Mouse (Mus musculus) CH12.LX (cell line): Measurements from ENCODE around the gene 1700037H04Rik. TPM values are rescaled to one million over a fixed set of nuclear protein-coding genes. Genes with fewer than 3 reads are reported as not detected.

ENCODE experiments used
- DNase-seq: peaks from one replicate; pipeline ENCODE4 v3.0.0-alpha.2; 2013; ENCODE audit errors: extremely low read depth
- H3K27ac ChIP-seq: 2 replicates; pipeline ENCODE4 v1.5.1; 2012; ENCODE audit warnings: low read depth, mild to moderate bottlenecking, control low read depth, moderate library complexity; ENCODE audit not compliant: insufficient read depth
- H3K27me3 ChIP-seq: replicated peaks from 2 replicates; pipeline ENCODE3; 2012; ENCODE audit warnings: inconsistent platforms
- H3K36me3 ChIP-seq, 2 experiments: replicated peaks in 1 of 2; 2 replicates each; pipeline versions ENCODE3 to v1.6.1; 2012; ENCODE audit warnings: inconsistent platforms in 1 of 2, low read length in 1 of 2, mild to moderate bottlenecking in 1 of 2, mixed read lengths in 1 of 2, moderate library complexity in 1 of 2; ENCODE audit not compliant: control insufficient read depth in 1 of 2, insufficient read depth in 1 of 2
- H3K4me1 ChIP-seq, 2 experiments: 2 replicates each; pipeline ENCODE4 v1.6.1; 2012; ENCODE audit warnings: inconsistent platforms in 1 of 2, moderate library complexity in 1 of 2; ENCODE audit not compliant: insufficient read depth in 2 of 2, control insufficient read depth in 1 of 2
- H3K4me2 ChIP-seq: 2 replicates; pipeline ENCODE4 v1.6.1; 2012; ENCODE audit warnings: low read depth, mild to moderate bottlenecking, control low read depth; ENCODE audit not compliant: poor library complexity, insufficient read depth, severe bottlenecking
- H3K4me3 ChIP-seq, 3 experiments: fragments of 150-350 bp in 1 of 3; sonication (generic) in 1 of 3; replicated peaks in 1 of 3; 2 replicates each; pipeline versions ENCODE3 to v1.5.1; 2011 to 2012; ENCODE audit warnings: low read depth in 2 of 3, low read length in 2 of 3, mild to moderate bottlenecking in 2 of 3, moderate library complexity in 2 of 3, control low read depth in 1 of 3, improper control_type of control experiment in 1 of 3, inconsistent platforms in 1 of 3, mixed read lengths in 1 of 3; ENCODE audit not compliant: poor library complexity in 1 of 3
- H3K79me2 ChIP-seq: replicated peaks from 2 replicates; pipeline ENCODE4 v1.6.1; 2012; ENCODE audit warnings: mild to moderate bottlenecking, moderate library complexity; ENCODE audit not compliant: control insufficient read depth, poor library complexity, insufficient read depth, severe bottlenecking; ENCODE audit errors: extremely low read depth
- H3K9ac ChIP-seq: 2 replicates; pipeline ENCODE4 v1.6.1; 2012; ENCODE audit warnings: low read depth, mild to moderate bottlenecking, control low read depth, moderate library complexity; ENCODE audit not compliant: insufficient read depth
- H3K9me3 ChIP-seq: replicated peaks from 2 replicates; pipeline ENCODE3; 2012; ENCODE audit warnings: low read length, inconsistent platforms, mixed read lengths
- CHD1 ChIP-seq: IDR thresholded peaks from 2 replicates; pipeline ENCODE4 v1.6.1; 2012; ENCODE audit warnings: low read depth, low read length, improper control_type of control experiment, inconsistent platforms
- E2F4 ChIP-seq: IDR thresholded peaks from 2 replicates; pipeline ENCODE4 v1.6.1; 2011; ENCODE audit warnings: low read depth, low read length, improper control_type of control experiment; ENCODE audit not compliant: insufficient replicate concordance
- ELF1 ChIP-seq: IDR thresholded peaks from 2 replicates; pipeline ENCODE4 v1.6.1; 2014; ENCODE audit warnings: low read depth, mild to moderate bottlenecking, inconsistent platforms, low read length, improper control_type of control experiment
- JUN ChIP-seq: IDR thresholded peaks from 2 replicates; pipeline ENCODE4 v1.6.1; 2011; ENCODE audit warnings: low read depth, mild to moderate bottlenecking, low read length, improper control_type of control experiment, moderate library complexity; ENCODE audit not compliant: insufficient read depth
- KAT2A ChIP-seq: IDR thresholded peaks from 2 replicates; pipeline ENCODE4 v1.6.1; 2012; ENCODE audit warnings: low read length, improper control_type of control experiment, inconsistent platforms; ENCODE audit not compliant: insufficient replicate concordance
- MAX ChIP-seq: IDR thresholded peaks from 2 replicates; pipeline ENCODE4 v1.6.1; 2011; ENCODE audit warnings: low read length, improper control_type of control experiment
- MXI1 ChIP-seq: IDR thresholded peaks from 2 replicates; pipeline ENCODE4 v1.6.1; 2011; ENCODE audit warnings: mild to moderate bottlenecking, low read depth, low read length, improper control_type of control experiment
- MYC ChIP-seq: IDR thresholded peaks from 2 replicates; pipeline ENCODE4 v1.6.1; 2011; ENCODE audit warnings: low read depth, mild to moderate bottlenecking, improper control_type of control experiment, low read length
- NRF1 ChIP-seq: IDR thresholded peaks from 2 replicates; pipeline ENCODE4 v1.6.1; 2014; ENCODE audit warnings: low read depth, mild to moderate bottlenecking, inconsistent platforms, low read length, improper control_type of control experiment, moderate library complexity
- POLR2AphosphoS2 ChIP-seq: IDR thresholded peaks from 2 replicates; pipeline ENCODE4 v1.6.1; 2011; ENCODE audit warnings: low read depth, low read length, improper control_type of control experiment
- TBP ChIP-seq: conservative IDR thresholded peaks from 2 replicates; pipeline ENCODE4 v1.6.1; 2011; ENCODE audit warnings: low read depth, low read length, improper control_type of control experiment
- UBTF ChIP-seq: IDR thresholded peaks from 2 replicates; pipeline ENCODE4 v1.6.1; 2012; ENCODE audit warnings: low read depth, mild to moderate bottlenecking, inconsistent platforms, low read length, improper control_type of control experiment, moderate library complexity
- USF2 ChIP-seq: conservative IDR thresholded peaks from 2 replicates; pipeline ENCODE4 v1.6.1; 2011; ENCODE audit warnings: low read depth, low read length, improper control_type of control experiment
- ZC3H11A ChIP-seq: IDR thresholded peaks from 2 replicates; pipeline ENCODE4 v1.6.1; 2012; ENCODE audit warnings: low read depth, mild to moderate bottlenecking, inconsistent platforms, low read length, improper control_type of control experiment
- ZMIZ1 ChIP-seq: IDR thresholded peaks from 2 replicates; pipeline ENCODE4 v1.6.1; 2012; ENCODE audit warnings: low read depth, mild to moderate bottlenecking, inconsistent platforms, low read length, improper control_type of control experiment
- dilution Hi-C: fragments of 300-500 bp; cut with MboI; formaldehyde crosslinking; loops from 2 replicates; pipeline ENCODE4 v1.14.3; 2020; ENCODE audit warnings: low sequenced_read_pairs; ENCODE audit not compliant: extremely low pct_unique_long_range_greater_than_20kb, extremely low pct_ligation_motif_present
- in situ Hi-C: fragments of 300-500 bp; cut with MboI; formaldehyde crosslinking; loops from 3 replicates; pipeline ENCODE4 v1.14.3; 2019; ENCODE audit warnings: low sequenced_read_pairs, low pct_ligation_motif_present, low pct_unique_long_range_greater_than_20kb, mixed read lengths
- polyA plus RNA-seq: library from polyadenylated mRNA; unstranded; fragments of >175 nt; gene quantifications from 2 replicates; pipeline ENCODE4 v1.2.1, GENCODE M21; 2012; ENCODE audit warnings: low read depth; ENCODE audit not compliant: insufficient read length
- total RNA-seq, 2 experiments: library from RNA; depleted of rRNA; stranded (reverse); fragments of 300-350 nt in 1 of 2; fragments of >200 nt in 1 of 2; gene quantifications; 2 replicates each; pipeline ENCODE4 v1.2.3; 2012 to 2014

The 1700037H04Rik gene
- total and polyA plus RNA-seq, 3 experiments = 16.0 to 40.0 (median 36.5) TPM

DNA sequence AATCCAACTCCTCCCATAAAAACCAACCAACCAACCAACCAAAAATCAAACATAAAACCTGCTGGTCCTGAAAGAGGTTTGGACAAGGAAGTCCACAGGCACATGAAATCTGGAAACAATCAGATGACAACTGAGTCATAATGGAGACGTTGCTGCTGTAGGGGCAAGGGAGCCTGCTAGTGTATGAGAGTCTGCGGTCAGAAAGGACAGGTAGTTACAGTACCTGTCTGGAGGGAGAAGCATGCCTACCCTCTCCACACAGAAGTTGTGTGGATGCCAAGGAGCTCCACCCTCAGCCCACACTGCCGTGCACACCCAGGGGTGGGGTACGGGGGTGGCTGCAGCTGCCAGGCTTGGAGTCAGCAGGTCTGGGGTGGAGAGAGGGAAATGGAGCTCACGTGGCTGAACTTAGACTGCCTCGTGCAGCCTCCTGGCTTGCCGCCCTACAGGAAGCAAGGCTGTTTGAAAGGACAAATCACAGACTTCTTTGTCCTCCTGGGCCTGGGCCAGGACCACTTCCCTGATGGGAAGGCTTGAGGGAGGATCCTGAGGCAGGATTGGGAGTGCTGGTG, 44.6 kb upstream of the 1700037H04Rik start:
- no peak for DNase-seq
- dilution Hi-C loops = no loop called here
- Histone ChIP-seq H3K27ac (no peak overlapping the region), H3K4me1 (peaks cover 9 to 15% of the 10 kb centered on the region in 2 experiments), H3K4me2 (no peak overlapping the region), H3K4me3 (no peak overlapping the region), H3K79me2 (no peaks in the 10 kb centered on the region), H3K9me3 (peaks cover 18% of the 10 kb centered on the region), H3K36me3 (peaks cover 2 to 17% of the 10 kb centered on the region in 2 experiments), H3K9ac (no peak overlapping the region), H3K27me3 (no peaks in the 10 kb centered on the region)
- in situ Hi-C loops = no loop called here
- no peak for TF ChIP-seq ZMIZ1

DNA sequence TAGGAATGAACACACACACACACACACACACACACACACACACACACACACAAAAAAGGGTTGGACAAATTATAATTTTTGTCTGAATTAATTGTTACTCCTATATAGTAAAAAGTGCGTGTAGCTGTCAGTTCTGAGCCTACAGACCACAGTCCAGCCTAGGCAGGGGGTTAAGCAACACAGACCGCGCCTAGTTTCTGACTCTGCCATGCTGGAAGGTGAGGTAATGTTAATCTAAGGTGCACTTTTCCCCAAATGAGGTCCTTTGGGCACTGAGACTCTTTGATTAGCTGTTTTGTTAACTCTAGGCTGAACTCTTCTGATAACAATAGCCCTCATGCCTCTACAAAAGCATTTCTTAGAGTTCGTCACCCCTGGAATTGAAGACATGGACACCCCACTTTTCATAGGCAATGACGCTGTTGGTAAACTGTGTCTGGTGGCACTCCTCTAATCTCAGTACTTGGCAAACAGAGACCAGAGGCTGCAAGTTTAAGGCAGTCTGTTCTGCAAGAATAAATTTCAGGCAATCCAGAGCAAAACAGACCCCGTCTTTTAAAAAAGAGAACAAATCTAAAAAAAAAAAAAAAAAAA, 44.0 kb upstream of the 1700037H04Rik start:
- H3K27ac ChIP-seq = no peak overlapping the region
- in situ Hi-C loops (no loop called here), dilution Hi-C loops (no loop called here)
- no peak for TF ChIP-seq ELF1
- TF ChIP-seq POLR2AphosphoS2 = no peak
- TF ChIP-seq MYC = no peak
- TF ChIP-seq E2F4 = no peak
- TF ChIP-seq NRF1 = no peak
- TF ChIP-seq KAT2A = no peak
- no peak for TF ChIP-seq USF2
- TF ChIP-seq CHD1 = no peak
- TF ChIP-seq MXI1 = no peak
- no peak for TF ChIP-seq JUN
- no peak for TF ChIP-seq TBP
- no peak for TF ChIP-seq UBTF
- TF ChIP-seq ZC3H11A = no peak
- no peak for TF ChIP-seq MAX
- no peak overlapping the region for H3K9ac ChIP-seq
- no peaks in the 10 kb centered on the region for H3K79me2 ChIP-seq
- peaks cover 3 to 22% of the 10 kb centered on the region in 2 experiments for H3K36me3 ChIP-seq
- peaks cover 3 to 10% of the 10 kb centered on the region in 2 experiments for H3K4me1 ChIP-seq
- H3K9me3 ChIP-seq = peaks cover 20% of the 10 kb centered on the region
- H3K4me3 ChIP-seq = no peak overlapping the region
- no peak overlapping the region for H3K4me2 ChIP-seq
- H3K27me3 ChIP-seq = no peaks in the 10 kb centered on the region
- no peak for DNase-seq
